Mouse (Mus musculus): ENCODE measurements around the gene Rps6kb2. TPM values are rescaled to one million over a fixed set of nuclear protein-coding genes. Genes with fewer than 3 reads are reported as not detected.

The Rps6kb2 gene
- 32.8 and 34.2 TPM in 2 replicates for polyA plus RNA-seq (2015; fragmentation: Nextera tagmentation; extraction: Ambion mirVana)

GRCm38 (mm10) chr19:4162646-4163542 lies at the start of gene Rps6kb2:
Gene Rps6kb2 (minus strand): TSS chr19:4163354.
- Histone ChIP-seq H3K36me3 (replicated peaks) (peaks cover 37% of the 10 kb centered on the region), H3K27ac (replicated peaks) (peak within 1 kb of the TSS; percentile 74), H3K9ac (peak within 1 kb of the TSS; percentile 74), H3K4me1 (replicated peaks) (peaks cover 51% of the 10 kb centered on the region), H3K27me3 (no peaks in the 10 kb centered on the region), H3K4me3 (replicated peaks) (peak within 1 kb of the TSS; percentile 76), H3K4me2 (peak within 1 kb of the TSS; percentile 83), H3K9me3 (replicated peaks) (no peaks in the 10 kb centered on the region)
- 6% methylated on average over 42 of the region's 42 CpGs for WGBS (ENCODE audit: insufficient replicate concordance)
- peak; percentile 77 for ATAC-seq (ENCODE audit: insufficient read depth)

DNA sequence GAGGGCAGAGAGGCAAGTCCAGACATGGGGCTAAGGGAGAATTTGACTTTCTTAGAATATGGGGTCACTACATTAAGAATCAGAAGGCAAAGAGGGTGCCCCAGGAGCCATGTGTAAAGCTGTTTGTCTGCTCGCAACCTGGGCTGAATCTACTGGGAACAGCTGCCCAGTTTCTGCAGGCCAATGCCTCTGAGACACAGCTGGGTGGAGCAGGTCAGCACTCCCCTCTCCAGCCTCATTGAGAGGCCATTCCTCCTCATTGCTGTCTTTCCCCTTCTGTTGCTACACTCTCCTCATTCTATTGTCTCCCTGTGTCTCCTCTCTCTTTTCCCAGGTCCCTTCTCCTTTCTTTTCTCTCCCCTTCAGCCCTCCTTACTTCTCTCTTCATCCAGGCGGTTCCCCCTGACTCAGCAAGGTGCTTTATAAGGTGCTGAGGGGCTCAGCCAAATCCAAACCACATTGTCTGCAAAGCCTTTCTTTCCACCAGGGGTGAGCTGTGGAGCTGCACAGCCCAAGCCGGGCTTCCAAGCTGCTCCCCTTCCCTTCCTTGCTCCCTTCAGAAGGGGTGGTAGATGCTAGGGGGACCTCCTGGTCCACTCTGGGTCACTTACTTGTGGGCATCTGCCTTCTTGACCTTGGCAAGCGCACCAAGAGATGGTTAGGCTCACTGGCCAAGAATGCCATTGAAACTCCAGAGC lies 48.9 kb upstream of the Rps6kb2 start:
- WGBS (ENCODE audit: insufficient replicate concordance), result 42% methylated on average over 4 of the region's 4 CpGs
- H3K4me3 ChIP-seq (replicated peaks), result no peak overlapping the region
- no peak for ATAC-seq (ENCODE audit: insufficient read depth)
- no peak overlapping the region for H3K27ac ChIP-seq (replicated peaks)
- H3K9me3 ChIP-seq (replicated peaks), result no peaks in the 10 kb centered on the region
- H3K36me3 ChIP-seq (replicated peaks), result no peaks in the 10 kb centered on the region
- peaks cover 32% of the 10 kb centered on the region for H3K4me1 ChIP-seq (replicated peaks)
- H3K27me3 ChIP-seq, result peaks cover 98% of the 10 kb centered on the region
- H3K4me2 ChIP-seq, result no peak overlapping the region
- H3K9ac ChIP-seq, result no peak overlapping the region

GRCm38 (mm10) chr19:4208563-4208962 lies 45.4 kb upstream of the Rps6kb2 start:
- H3K27me3 ChIP-seq, result peaks cover 97% of the 10 kb centered on the region
- 59% methylated on average over 5 of the region's 5 CpGs for WGBS (ENCODE audit: insufficient replicate concordance)
- no peak overlapping the region for H3K9ac ChIP-seq

DNA sequence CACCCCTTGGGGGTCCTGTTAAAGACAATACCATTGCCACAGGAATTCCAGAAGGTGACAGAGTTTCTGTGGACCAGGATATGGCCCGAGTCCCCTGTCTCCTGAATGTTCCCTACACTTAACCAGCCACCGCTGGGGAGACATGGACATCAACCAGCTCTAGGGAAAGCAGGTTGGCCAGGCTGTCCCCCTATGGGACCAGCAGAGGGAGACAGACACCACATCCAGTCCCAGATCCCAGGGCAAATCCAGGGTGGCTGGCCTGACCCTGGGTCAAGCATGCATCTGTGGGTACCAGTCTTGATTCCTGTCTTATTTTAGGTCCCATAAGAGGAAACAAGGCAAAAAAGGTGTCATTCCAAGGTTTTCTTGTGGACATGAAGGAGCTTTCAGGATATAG lies 43.8 kb upstream of the Rps6kb2 start:
- Histone ChIP-seq H3K36me3 (replicated peaks) (no peaks in the 10 kb centered on the region), H3K4me3 (replicated peaks) (no peak overlapping the region), H3K27me3 (peaks cover 94% of the 10 kb centered on the region), H3K9ac (no peak overlapping the region), H3K9me3 (replicated peaks) (no peaks in the 10 kb centered on the region), H3K27ac (replicated peaks) (no peak overlapping the region), H3K4me2 (no peak overlapping the region), H3K4me1 (replicated peaks) (peaks cover 19% of the 10 kb centered on the region)
- peak; percentile 29; the same call in 1 of the 2 replicates for ATAC-seq (ENCODE audit: insufficient read depth)
- 4% methylated on average over 2 of the region's 2 CpGs for WGBS (ENCODE audit: insufficient replicate concordance)

More at GRCm38 (mm10) chr19:4208563-4208962, 45.4 kb upstream of the Rps6kb2 start:
- H3K36me3 ChIP-seq (replicated peaks), result no peaks in the 10 kb centered on the region
- H3K4me1 ChIP-seq (replicated peaks), result peaks cover 15% of the 10 kb centered on the region
- no peak overlapping the region for H3K4me3 ChIP-seq (replicated peaks)
- ATAC-seq (ENCODE audit: insufficient read depth), result no peak
- H3K4me2 ChIP-seq, result no peak overlapping the region
- H3K9me3 ChIP-seq (replicated peaks), result no peaks in the 10 kb centered on the region
- H3K27ac ChIP-seq (replicated peaks), result no peak overlapping the region

DNA sequence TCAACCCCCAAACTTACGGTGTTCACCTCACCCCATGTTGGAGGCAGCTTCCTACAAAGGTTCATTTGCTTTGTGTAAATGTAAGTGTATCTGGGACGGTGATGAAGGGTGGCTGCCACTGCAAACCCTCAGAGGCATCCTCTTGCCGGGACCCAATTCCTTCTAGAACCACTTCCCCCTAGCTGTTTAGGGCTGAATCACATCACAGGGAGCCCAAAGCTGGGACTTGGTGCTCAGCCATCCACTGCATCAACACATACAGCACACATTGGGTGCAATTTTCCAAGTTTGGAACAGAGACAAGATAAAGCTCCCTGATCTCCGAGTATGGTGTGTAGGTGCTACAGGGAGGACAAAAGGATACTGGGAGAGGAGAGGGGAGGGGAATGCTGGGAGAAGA lies 41.7 kb upstream of the Rps6kb2 start:
- Histone ChIP-seq H3K4me2 (no peak overlapping the region), H3K27ac (replicated peaks) (no peak overlapping the region), H3K9ac (no peak overlapping the region), H3K4me3 (replicated peaks) (no peak overlapping the region), H3K9me3 (replicated peaks) (no peaks in the 10 kb centered on the region), H3K4me1 (replicated peaks) (peaks cover 34% of the 10 kb centered on the region), H3K36me3 (replicated peaks) (peaks cover 5% of the 10 kb centered on the region; the same call in 1 of the 2 replicates), H3K27me3 (peaks cover 73% of the 10 kb centered on the region)
- ATAC-seq (ENCODE audit: insufficient read depth), result no peak
- WGBS (ENCODE audit: insufficient replicate concordance), result 57% methylated on average over 4 of the region's 4 CpGs

DNA sequence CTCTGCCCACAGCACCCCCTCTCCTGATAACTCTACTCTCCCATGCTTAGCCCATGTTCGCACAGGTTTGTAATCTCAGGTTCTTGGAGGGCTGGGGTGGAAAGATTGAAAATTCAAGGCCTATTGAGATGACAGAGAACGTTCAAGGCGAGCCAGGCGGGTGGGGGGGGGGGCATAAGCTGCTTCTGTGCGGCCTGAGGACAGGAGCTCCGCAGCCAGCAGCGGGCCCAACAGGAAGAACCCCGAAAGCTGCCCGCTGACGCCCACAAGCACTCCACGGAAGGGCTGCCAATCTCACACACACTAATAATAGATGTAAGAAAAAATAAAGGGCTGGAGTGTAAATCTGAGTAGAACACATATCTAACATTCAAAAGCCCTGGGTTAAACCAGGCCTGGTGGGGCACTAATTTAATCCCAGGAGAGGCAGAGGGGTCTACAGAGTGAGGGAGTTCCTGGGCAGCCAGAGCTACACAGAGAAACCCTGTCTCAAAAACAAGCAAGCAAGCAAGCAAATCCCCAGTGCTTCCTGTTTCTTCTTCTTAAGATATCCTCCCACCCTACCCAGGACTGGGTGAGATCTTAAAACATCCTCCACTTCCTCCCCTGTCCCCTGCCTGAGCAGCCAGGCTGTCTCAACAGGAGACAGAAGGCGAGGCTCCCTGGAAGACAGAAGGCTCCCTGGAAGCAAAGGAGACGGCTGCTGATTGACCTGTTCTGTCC lies 40.6 kb upstream of the Rps6kb2 start:
- Histone ChIP-seq H3K4me2 (peak overlapping the region; percentile 13; the same call in 1 of the 2 replicates), H3K9ac (no peak overlapping the region), H3K27me3 (peaks cover 61% of the 10 kb centered on the region), H3K36me3 (replicated peaks) (peaks cover 17% of the 10 kb centered on the region; the same call in 1 of the 2 replicates), H3K4me1 (replicated peaks) (peaks cover 46% of the 10 kb centered on the region), H3K4me3 (replicated peaks) (no peak overlapping the region), H3K9me3 (replicated peaks) (no peaks in the 10 kb centered on the region), H3K27ac (replicated peaks) (peak overlapping the region; percentile 51)
- 25% methylated on average over 13 of the region's 13 CpGs for WGBS (ENCODE audit: insufficient replicate concordance)
- ATAC-seq (ENCODE audit: insufficient read depth), result no peak

DNA sequence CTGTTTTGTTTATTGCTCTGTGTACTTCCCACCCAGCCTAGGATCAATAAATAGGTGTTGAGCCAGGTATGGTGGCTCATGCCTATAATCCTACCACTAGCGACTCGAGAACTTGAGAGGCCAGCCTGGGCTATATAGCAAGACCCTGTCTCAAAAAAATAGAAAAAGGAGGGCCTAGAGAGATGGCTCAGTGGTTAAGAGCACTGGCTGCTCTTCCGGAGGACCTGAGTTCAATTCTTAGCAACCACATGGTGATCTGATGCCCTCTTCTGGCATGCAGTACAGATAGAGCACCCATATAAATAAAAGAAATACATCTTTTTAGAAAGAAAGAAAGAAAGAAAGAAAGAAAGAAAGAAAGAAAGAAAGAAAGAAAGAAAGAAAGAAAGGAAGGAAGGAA lies 40.0 kb upstream of the Rps6kb2 start:
- Histone ChIP-seq H3K4me1 (replicated peaks) (peaks cover 51% of the 10 kb centered on the region), H3K27ac (replicated peaks) (no peak overlapping the region), H3K9ac (no peak overlapping the region), H3K27me3 (peaks cover 57% of the 10 kb centered on the region), H3K4me3 (replicated peaks) (no peak overlapping the region), H3K36me3 (replicated peaks) (peaks cover 23% of the 10 kb centered on the region; the same call in 1 of the 2 replicates), H3K4me2 (no peak overlapping the region), H3K9me3 (replicated peaks) (no peaks in the 10 kb centered on the region)
- no peak for ATAC-seq (ENCODE audit: insufficient read depth)
- 37% methylated on average over 3 of the region's 3 CpGs for WGBS (ENCODE audit: insufficient replicate concordance)

DNA sequence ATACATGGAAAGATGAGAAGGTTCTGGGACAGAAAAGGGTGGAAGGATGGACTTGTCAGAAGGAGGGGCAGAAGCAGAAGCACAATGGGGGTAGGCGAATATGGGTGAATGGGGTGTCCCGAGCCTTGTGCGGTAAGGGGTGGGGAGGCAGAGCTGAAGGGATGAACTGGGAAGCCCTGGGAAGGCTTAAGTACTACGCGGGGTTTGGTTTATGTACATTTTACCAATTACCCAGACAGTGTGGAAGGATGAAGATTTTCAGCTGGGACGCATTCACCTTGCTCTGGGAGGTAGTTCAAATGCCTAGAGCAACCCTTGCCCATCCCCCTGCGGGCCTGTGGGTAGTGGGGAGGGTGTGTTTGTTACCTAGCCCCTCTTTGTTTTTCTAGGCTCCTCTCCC lies 39.0 kb upstream of the Rps6kb2 start:
- peaks cover 47% of the 10 kb centered on the region for H3K27me3 ChIP-seq
- H3K27ac ChIP-seq (replicated peaks), result no peak overlapping the region
- peaks cover 60% of the 10 kb centered on the region for H3K4me1 ChIP-seq (replicated peaks)
- H3K36me3 ChIP-seq (replicated peaks), result peaks cover 33% of the 10 kb centered on the region
- H3K4me3 ChIP-seq (replicated peaks), result peak overlapping the region; percentile 77
- peak overlapping the region; percentile 91 for H3K4me2 ChIP-seq
- H3K9ac ChIP-seq, result peak overlapping the region; percentile 53; the same call in 1 of the 2 replicates
- H3K9me3 ChIP-seq (replicated peaks), result no peaks in the 10 kb centered on the region
- WGBS (ENCODE audit: insufficient replicate concordance), result 41% methylated on average over 7 of the region's 7 CpGs
- no peak for ATAC-seq (ENCODE audit: insufficient read depth)

GRCm38 (mm10) chr19:4201291-4201909 lies 38.2 kb upstream of the Rps6kb2 start, which contains the start of gene Rad9a:
Gene Rad9a (minus strand): TSS chr19:4201662.
- Histone ChIP-seq H3K4me3 (replicated peaks) (peak within 1 kb of the TSS; percentile 77), H3K4me1 (replicated peaks) (peaks cover 67% of the 10 kb centered on the region), H3K27ac (replicated peaks) (peak within 1 kb of the TSS; percentile 79), H3K4me2 (peak within 1 kb of the TSS; percentile 91), H3K36me3 (replicated peaks) (peaks cover 40% of the 10 kb centered on the region), H3K9ac (peak within 1 kb of the TSS; percentile 78), H3K27me3 (peaks cover 39% of the 10 kb centered on the region), H3K9me3 (replicated peaks) (no peaks in the 10 kb centered on the region)
- WGBS (ENCODE audit: insufficient replicate concordance), result under 1% methylated on average over 34 of the region's 34 CpGs
- ATAC-seq (ENCODE audit: insufficient read depth), result peak; percentile 84

- ATAC-seq (ENCODE audit: insufficient read depth), result no peak
- Histone ChIP-seq H3K4me3 (replicated peaks) (no peak overlapping the region), H3K9me3 (replicated peaks) (no peaks in the 10 kb centered on the region), H3K36me3 (replicated peaks) (peaks cover 76% of the 10 kb centered on the region), H3K4me1 (replicated peaks) (peaks cover 91% of the 10 kb centered on the region), H3K27ac (replicated peaks) (0 out of 2 replicates have a peak overlapping the region, but pooled peaks have one; percentile 34), H3K9ac (no peak overlapping the region), H3K4me2 (no peak overlapping the region), H3K27me3 (0 out of 2 replicates have a peak, but pooled peaks cover under 1% of the 10 kb centered on the region)
- WGBS (ENCODE audit: insufficient replicate concordance), result 58% methylated on average over 3 of the region's 3 CpGs
Observed at GRCm38 (mm10) chr19:4197180-4197579, 34.0 kb upstream of the Rps6kb2 start.

Measured in liver, embryonic 15.5 days (tissue).